Mouse (Mus musculus) B cell, adult 67 days (primary cell): ENCODE data around the gene Efemp1. TPM values are rescaled to one million over a fixed set of nuclear protein-coding genes. Genes with fewer than 3 reads are reported as not detected.

ENCODE experiments used
- total RNA-seq, 2 experiments: library from RNA; stranded (reverse); gene quantifications; 4 replicates each; pipeline ENCODE4 v1.2.4; 2023

Gene Efemp1
- total RNA-seq = not detected

GRCm38 (mm10) chr11:28853102-28853800 is at the start of gene Efemp1:
Gene Efemp1 (plus strand): TSS chr11:28853204.

